Mouse (Mus musculus): ENCODE data around the gene Rnf128. TPM values are rescaled to one million over a fixed set of nuclear protein-coding genes. Genes with fewer than 3 reads are reported as not detected.

The Rnf128 gene
- 13.4 and 15.8 TPM in 2 replicates for polyA plus RNA-seq (2012; rRNA removed)

GRCm38 (mm10) chrX:139562925-139563461, at the start of gene Rnf128:
Gene Rnf128, plus strand, starts transcription at chrX:139563316.

GRCm38 (mm10) chrX:139684775-139685695, 121.9 kb downstream of the Rnf128 start, which contains the start of gene Tbc1d8b:
Gene Tbc1d8b, plus strand, starts transcription at chrX:139684996.

GRCm38 (mm10) chrX:139714381-139714780, 151.3 kb downstream of the Rnf128 start, which contains the start of gene Gm15013:
Gene Gm15013, minus strand, starts transcription at chrX:139714481.

Other genes starting within 250 kb of the Rnf128 start
- 0.15 and 0.24 TPM in 2 replicates for gene Trap1a, start 229.6 kb upstream of the Rnf128 start, polyA plus RNA-seq (2012; rRNA removed)
- 0.50 and 0.55 TPM in 2 replicates for gene D330045A20Rik, start 82.9 kb upstream of the Rnf128 start, polyA plus RNA-seq (2012; rRNA removed)
- gene Tbc1d8b, start 121.7 kb downstream of the Rnf128 start, polyA plus RNA-seq (2012; rRNA removed) = 1.5 and 1.7 TPM in 2 replicates
- gene Gm15013, start 151.2 kb downstream of the Rnf128 start, polyA plus RNA-seq (2012; rRNA removed) = not detected in 2 replicates
- gene Ripply1, start 219.0 kb downstream of the Rnf128 start, polyA plus RNA-seq (2012; rRNA removed) = 0.07 and 0.12 TPM in 2 replicates
- gene Cldn2, start 237.5 kb downstream of the Rnf128 start, polyA plus RNA-seq (2012; rRNA removed) = 0.16 TPM in 2 replicates